Mouse (Mus musculus) layer of hippocampus, postnatal 14 days (tissue): Measurements from ENCODE around the gene Cib3. TPM values are rescaled to one million over a fixed set of nuclear protein-coding genes. Genes with fewer than 3 reads are reported as not detected.

Source experiments
- DNase-seq, 2 experiments: peaks; one replicate each; pipeline ENCODE4 v3.0.0; 2021 to 2022; ENCODE audit warnings: low spot score in 2 of 2, mixed read lengths in 1 of 2
- total RNA-seq, 2 experiments: library from RNA; stranded (reverse); gene quantifications; 2 replicates each; pipeline ENCODE4 v1.2.3; 2021

Cib3 gene
- total RNA-seq, 2 experiments from 2014 or later = not detected

- no peak for DNase-seq
Measured at GRCm38 (mm10) chr8:72211846-72212245, 791 bp downstream of the Cib3 start.

- no peak for DNase-seq
Measured at GRCm38 (mm10) chr8:72210710-72211109, 1.9 kb downstream of the Cib3 start.

GRCm38 (mm10) chr8:72210222-72210621, 2.4 kb downstream of the Cib3 start:
- no peak for DNase-seq

GRCm38 (mm10) chr8:72208582-72208981, 4.1 kb downstream of the Cib3 start:
- no peak for DNase-seq

- DNase-seq = no peak
Measured at GRCm38 (mm10) chr8:72197997-72198396, 14.6 kb downstream of the Cib3 start.

- DNase-seq = no peak
Measured at GRCm38 (mm10) chr8:72192065-72192464, 20.6 kb downstream of the Cib3 start.

- no peak for DNase-seq
Measured at GRCm38 (mm10) chr8:72190215-72190539, 22.5 kb downstream of the Cib3 start.

GRCm38 (mm10) chr8:72189417-72190214, 23.0 kb downstream of the Cib3 start, which contains the start of gene Hsh2d:
TSS of gene Hsh2d (plus strand) at chr8:72189638.
- DNase-seq = no peak

- DNase-seq = no peak
Measured at GRCm38 (mm10) chr8:72187793-72188331, 24.8 kb downstream of the Cib3 start.

- peak; percentile 41 to 65 for DNase-seq
Measured at GRCm38 (mm10) chr8:72183554-72184202, 29.0 kb downstream of the Cib3 start.

- peak; percentile 83 to 85 for DNase-seq
Measured at GRCm38 (mm10) chr8:72177346-72177925, 35.2 kb downstream of the Cib3 start.

- no peak for DNase-seq
Measured at GRCm38 (mm10) chr8:72169681-72170249, 42.9 kb downstream of the Cib3 start.

GRCm38 (mm10) chr8:72169098-72169668, 43.5 kb downstream of the Cib3 start:
- no peak for DNase-seq

GRCm38 (mm10) chr8:72162821-72163220, 49.8 kb downstream of the Cib3 start:
- DNase-seq = no peak

- DNase-seq = peak; percentile 100
Measured at GRCm38 (mm10) chr8:72160707-72161697, 51.6 kb downstream of the Cib3 start, which contains the start of gene Rab8a. TSS of gene Rab8a (plus strand) at chr8:72161200.

- DNase-seq = no peak
Measured at GRCm38 (mm10) chr8:72160007-72160406, 52.6 kb downstream of the Cib3 start.

- DNase-seq = no peak
Measured at GRCm38 (mm10) chr8:72158726-72159125, 53.9 kb downstream of the Cib3 start.

GRCm38 (mm10) chr8:72158096-72158495, 54.5 kb downstream of the Cib3 start:
- DNase-seq = no peak
